Mouse (Mus musculus): ENCODE data around the gene Lamp2.

DNA sequence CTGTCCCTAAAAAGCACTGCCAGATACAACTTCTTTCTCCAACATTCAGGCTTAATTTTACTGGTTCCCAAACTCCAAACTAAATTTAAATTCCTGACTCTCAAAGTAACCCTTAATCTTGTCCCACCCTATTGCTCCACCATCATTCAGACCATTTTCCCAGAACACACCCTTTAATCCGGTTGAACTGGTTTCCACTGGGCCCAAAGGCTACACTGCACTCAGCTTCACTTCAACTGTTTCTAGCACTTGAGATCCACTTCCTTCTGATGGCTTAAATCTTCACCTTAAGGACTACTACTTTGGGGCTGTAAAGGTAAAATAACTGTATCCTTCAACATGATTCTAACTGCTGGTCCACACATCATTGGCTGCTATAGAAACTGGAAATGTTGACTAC is 10.5 kb downstream of the Lamp2 start:
- TF ChIP-seq CTCF (IDR thresholded peaks at IDR 0.05) (no peak), EP300 (IDR thresholded peaks at IDR 0.05) (0 out of 2 replicates have a peak, but pooled peaks have one; percentile 21)
